Mouse (Mus musculus) myocyte (in vitro differentiated cells): Measurements from ENCODE around the gene Ffar3.

Experiments used
- POLR2A ChIP-seq: IDR thresholded peaks from one replicate; pipeline ENCODE4 v1.6.1; 2011; ENCODE audit warnings: low read depth, mild to moderate bottlenecking, control low read depth, moderate library complexity; ENCODE audit not compliant: insufficient read length
- REST ChIP-seq: IDR thresholded peaks from one replicate; pipeline ENCODE4 v1.6.1; 2011; ENCODE audit warnings: mild to moderate bottlenecking, control low read depth, moderate library complexity; ENCODE audit not compliant: insufficient read depth, insufficient read length
- TCF12 ChIP-seq: IDR thresholded peaks from one replicate; pipeline ENCODE4 v1.6.1; 2011; ENCODE audit warnings: mild to moderate bottlenecking, control low read depth; ENCODE audit not compliant: poor library complexity, insufficient read depth, severe bottlenecking
- TCF3 ChIP-seq: IDR thresholded peaks from one replicate; pipeline ENCODE4 v1.6.1; 2011; ENCODE audit warnings: low read depth, control low read depth; ENCODE audit not compliant: insufficient read length
- USF1 ChIP-seq: IDR thresholded peaks from one replicate; pipeline ENCODE4 v1.6.1; 2011; ENCODE audit warnings: low read depth, mild to moderate bottlenecking, control low read depth, moderate library complexity

DNA sequence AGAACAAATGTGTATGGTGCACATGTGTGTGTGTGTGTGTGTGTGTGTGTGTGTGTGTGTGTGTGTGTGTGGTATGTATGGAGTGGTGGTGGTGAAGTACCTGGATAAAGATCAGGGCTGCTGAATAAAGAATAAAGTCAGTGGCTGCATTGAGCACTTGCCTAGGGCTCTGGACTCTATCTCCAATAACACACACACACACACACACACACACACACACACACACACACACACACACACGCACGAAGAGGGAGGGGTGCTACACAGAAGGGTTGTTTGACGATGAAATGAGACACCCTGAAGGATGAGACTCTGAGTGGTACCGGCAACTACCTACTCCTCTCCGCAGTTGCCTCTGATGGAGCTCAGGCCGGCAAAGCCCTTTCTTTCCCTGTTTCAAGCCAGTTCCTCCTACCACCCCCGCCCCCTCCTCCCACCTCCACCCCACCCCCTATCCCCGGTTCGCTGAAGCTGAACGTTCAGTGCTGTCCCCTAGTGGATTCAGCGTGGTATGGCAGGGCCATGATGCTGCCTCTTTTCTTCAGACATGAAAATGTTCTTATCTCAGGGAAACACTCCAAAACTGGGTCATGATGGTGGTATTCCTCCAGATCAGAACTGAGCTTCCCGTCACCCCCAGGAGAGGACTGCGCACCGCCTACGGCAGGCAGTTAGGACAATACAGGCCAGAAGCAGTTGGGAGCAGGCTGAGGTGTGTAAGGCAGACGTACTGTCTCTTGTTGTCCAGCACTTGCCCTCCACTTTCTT is 3.8 kb upstream of the Ffar3 start:
- TF ChIP-seq POLR2A (no peak), USF1 (no peak), REST (no peak), TCF12 (no peak), TCF3 (no peak)
